ENCODE assay signal across 8 mouse cellular contexts in the genomic region with DNA sequence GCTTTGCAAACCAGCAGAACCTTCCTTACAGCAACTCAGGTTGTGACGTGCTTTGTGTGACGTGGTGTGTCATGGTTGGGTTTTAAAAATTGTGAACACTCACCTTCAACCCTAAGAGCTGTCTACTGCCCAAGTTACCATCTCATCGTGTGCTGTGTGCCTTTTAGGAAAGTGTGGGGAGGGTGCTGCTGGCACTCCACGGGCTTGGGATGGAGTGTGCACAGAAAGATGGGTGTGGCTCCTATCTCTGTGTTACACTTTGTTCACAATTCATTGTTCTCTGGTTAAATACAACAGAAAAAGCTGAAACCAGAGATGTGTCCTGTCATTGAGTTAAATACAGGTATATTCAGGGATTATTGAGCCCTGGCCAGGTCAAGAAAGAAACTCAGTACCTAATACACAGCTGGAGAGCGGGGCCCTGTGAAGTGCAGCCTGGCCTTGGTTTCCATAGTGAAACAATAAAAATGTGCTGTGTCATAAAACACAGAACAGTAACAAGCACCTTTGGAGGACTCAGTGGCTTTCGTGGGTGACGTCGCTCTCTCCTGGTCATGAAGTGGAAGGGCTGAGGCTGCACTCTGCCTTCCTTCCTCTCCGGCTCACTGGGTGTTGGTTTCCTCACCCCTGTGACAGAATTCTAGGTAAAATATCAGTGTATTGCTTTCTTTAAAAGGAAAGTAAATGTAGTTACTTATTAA. TPM values are rescaled to one million over a fixed set of nuclear protein-coding genes. Genes with fewer than 3 reads are reported as not detected.
DNase-seq lines count a peak whose midpoint lies in the region; ATAC-seq and TF ChIP-seq lines count a peak whose summit lies in the region.

No protein-coding gene starts in this region.

- H3K9ac ChIP-seq in neural tube, embryonic 14.5 days (replicated peaks; ENCODE audit: low read depth, low read length), result no peak overlapping the region

- ATAC-seq in neural tube, embryonic 14.5 days (ENCODE audit: low read depth), result peak; percentile 67

- H3K4me1 ChIP-seq in neural tube, embryonic 14.5 days (ENCODE audit: control insufficient read depth, insufficient read depth, low read length), result peaks cover 9% of the 10 kb centered on the region

- no peaks in the 10 kb centered on the region for H3K27me3 ChIP-seq in neural tube, embryonic 14.5 days (ENCODE audit: control insufficient read depth, insufficient read depth, low read length)

- no peak for DNase-seq in left cerebral cortex, adult 2 months (ENCODE audit: extremely low spot score in 1 of 2, low spot score in 2 of 2)
- no peak for DNase-seq in left cerebral cortex, adult 18-20 months (ENCODE audit: low spot score in 2 of 2)
- DNase-seq in adrenal gland, postnatal 10 days, result peak; percentile 33
- peak; percentile 30 for DNase-seq in kidney, postnatal 14 days
- DNase-seq in spleen, adult 18-20 months, result no peak
- DNase-seq in layer of hippocampus, postnatal 36 days, result no peak
- no peak for DNase-seq in right cerebral cortex, postnatal 14 days

- TF ChIP-seq CTCF in left cerebral cortex, adult 2 months (IDR thresholded peaks at IDR 0.05), result no peak

- no peaks in the 10 kb centered on the region for H3K36me3 ChIP-seq in neural tube, embryonic 14.5 days (ENCODE audit: control insufficient read depth, insufficient read depth, low read length)

- H3K9me3 ChIP-seq in neural tube, embryonic 14.5 days (ENCODE audit: control insufficient read depth, low read length), result no peaks in the 10 kb centered on the region

- H3K4me2 ChIP-seq in neural tube, embryonic 14.5 days (ENCODE audit: low read depth, low read length), result no peak overlapping the region

- peak overlapping the region; percentile 55 for H3K27ac ChIP-seq in left cerebral cortex, adult 2 months
- no peak overlapping the region for H3K27ac ChIP-seq in neural tube, embryonic 14.5 days (ENCODE audit: low read depth, low read length)

- 68% methylated on average over 9 of the region's 9 CpGs for WGBS in neural tube, embryonic 14.5 days

- intact Hi-C loops in left cerebral cortex, adult 2 months (cut with DNase I), result loop anchor here (1.0 kb wide), 1 partner anchor 12 kb away; no protein-coding TSS in a partner anchor

- no peak overlapping the region for H3K4me3 ChIP-seq in left cerebral cortex, adult 2 months
- H3K4me3 ChIP-seq in neural tube, embryonic 14.5 days (ENCODE audit: low read depth, low read length), result no peak overlapping the region

RNA-seq across cellular contexts. Expression of gene Plekha5, which starts 42.2 kb away (rescaled TPM):
- total RNA-seq in left cerebral cortex, adult 2 months (2021), result 100 to 1,000 TPM; 117 to 121 TPM
- 100 to 1,000 TPM; 110 to 111 TPM for total RNA-seq in left cerebral cortex, adult 18-20 months (2021)
- 10 to 100 TPM; 29.6 to 37.9 TPM for total RNA-seq in adrenal gland, postnatal 10 days (2021)
- 42.2 and 53.1 TPM in 2 replicates for polyA plus RNA-seq in neural tube, embryonic 14.5 days (2014; fragmentation: Nextera tagmentation; extraction: Ambion mirVana)
- total RNA-seq in layer of hippocampus, postnatal 36 days (2021), result 100 to 1,000 TPM in 1 of 2 experiments, 10 to 100 TPM in 1; 98.9 to 118 TPM

Comparison
In these comparisons a context has a peak if more than half of its experiments do, and no peak if none do; other contexts are left out.
1. DNase-seq: peak in adrenal gland, postnatal 10 days (single experiment) and kidney, postnatal 14 days (single experiment); none in left cerebral cortex, adult 2 months (0 of 2), left cerebral cortex, adult 18-20 months (0 of 2), spleen, adult 18-20 months (0 of 2), layer of hippocampus, postnatal 36 days (0 of 2) and right cerebral cortex, postnatal 14 days (single experiment).